Mouse (Mus musculus) gastrocnemius, postnatal 14 days (tissue): ENCODE results near the gene Rin3. TPM values are rescaled to one million over a fixed set of nuclear protein-coding genes. Genes with fewer than 3 reads are reported as not detected.
"Not testable (repeated sequence)": the region's sequence is repeated elsewhere in the genome, so short reads cannot be mapped to it uniquely, and the experiment has no call there.

Experiments used
- DNase-seq: peaks from one replicate; pipeline ENCODE4 v3.0.0; 2021; ENCODE audit warnings: mixed read lengths
- intact Hi-C: fragments of 180-260 bp; cut with DNase I; formaldehyde crosslinking; loops from one replicate; pipeline ENCODE4 v1.15.1; 2025; ENCODE audit warnings: low total_unique reads
- total RNA-seq, 2 experiments: library from RNA; stranded (reverse); gene quantifications; 2 replicates each; pipeline ENCODE4 v1.2.3; 2021

The Rin3 gene
- total RNA-seq, 2 experiments from 2014 or later: 11.0 to 13.0 TPM

DNA sequence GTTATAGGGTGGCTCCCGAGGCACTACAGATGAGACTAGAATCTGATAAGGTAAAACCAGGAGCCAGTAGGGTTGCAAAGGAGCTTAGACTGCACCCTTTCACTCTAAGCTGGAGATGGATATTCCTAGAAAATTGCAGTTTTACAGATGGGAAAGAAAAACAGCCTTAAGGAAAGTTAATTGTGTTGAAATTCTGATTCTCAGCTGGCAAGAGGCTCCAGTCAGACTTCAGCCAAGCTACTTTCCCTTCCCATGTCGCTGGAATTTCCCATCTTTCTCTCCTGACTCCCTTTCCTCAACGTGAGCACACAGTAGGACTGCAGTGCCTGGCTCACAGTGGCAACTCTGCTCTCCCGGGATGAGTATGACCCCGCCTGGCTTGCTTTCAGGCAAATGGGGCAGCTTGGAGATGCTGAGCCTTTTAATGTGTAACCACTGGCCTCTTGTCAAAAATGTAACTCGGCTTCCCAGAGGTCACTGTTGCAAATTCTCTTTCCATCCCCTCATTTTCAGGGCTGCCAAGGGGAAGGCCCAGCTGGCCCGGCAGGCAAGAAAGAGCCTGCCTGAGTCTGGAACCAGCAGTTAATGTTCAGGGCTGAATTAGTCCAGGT lies 6.9 kb upstream of the Rin3 start:
- intact Hi-C loops: no loop called here
- peak; percentile 71 for DNase-seq

DNA sequence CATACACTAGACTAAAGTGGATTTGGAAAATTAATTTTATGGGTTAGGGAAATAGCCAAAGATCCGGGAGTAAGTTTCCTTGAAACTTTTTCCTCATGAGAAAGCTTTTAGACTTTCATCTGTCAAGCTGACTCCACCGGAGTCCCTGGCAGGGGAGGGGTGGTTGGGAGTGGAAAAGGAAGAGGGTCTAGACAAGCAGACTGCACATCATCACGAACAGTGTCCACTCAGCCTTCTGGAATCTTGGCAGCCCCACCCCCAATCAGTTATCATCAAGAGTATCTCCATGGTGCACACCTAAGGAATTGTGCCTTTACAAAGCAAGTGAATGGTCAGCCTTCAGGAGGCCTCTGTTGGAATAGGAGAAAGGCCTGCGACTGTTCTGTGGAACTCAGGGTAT lies 2.6 kb upstream of the Rin3 start:
- intact Hi-C loops, DNase-seq: not testable (repeated sequence)

DNA sequence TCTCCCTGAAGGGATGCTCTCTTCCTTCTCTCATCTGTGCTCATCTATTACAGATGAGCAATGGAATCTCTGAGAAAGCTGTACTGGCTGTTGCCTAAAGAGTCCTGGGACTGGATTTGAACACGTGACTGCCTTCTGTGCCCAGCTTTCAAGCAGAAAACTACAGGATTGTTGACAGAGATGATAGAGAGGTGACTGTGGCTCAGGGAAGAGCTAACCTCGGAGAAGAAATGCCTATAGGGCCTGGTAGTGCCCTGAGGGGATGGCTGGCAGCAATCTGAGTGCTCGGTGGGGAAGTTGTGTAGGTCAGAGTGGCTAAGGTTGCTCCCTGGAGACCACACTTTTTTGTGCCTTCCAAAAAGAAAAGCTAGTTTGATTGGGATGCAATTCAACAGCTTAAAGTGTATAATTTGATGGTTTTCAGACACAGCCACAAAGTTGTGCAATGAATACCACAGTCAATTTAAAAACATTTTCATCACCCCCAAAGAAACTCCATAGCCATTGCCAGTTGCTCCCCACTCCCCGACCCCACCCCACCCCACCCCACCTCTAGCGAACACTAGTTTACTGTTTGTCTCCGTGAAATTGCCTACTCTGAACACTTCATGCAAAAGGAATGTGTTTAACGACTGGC lies 1.9 kb upstream of the Rin3 start:
- no peak for DNase-seq
- intact Hi-C loops: no loop called here

DNA sequence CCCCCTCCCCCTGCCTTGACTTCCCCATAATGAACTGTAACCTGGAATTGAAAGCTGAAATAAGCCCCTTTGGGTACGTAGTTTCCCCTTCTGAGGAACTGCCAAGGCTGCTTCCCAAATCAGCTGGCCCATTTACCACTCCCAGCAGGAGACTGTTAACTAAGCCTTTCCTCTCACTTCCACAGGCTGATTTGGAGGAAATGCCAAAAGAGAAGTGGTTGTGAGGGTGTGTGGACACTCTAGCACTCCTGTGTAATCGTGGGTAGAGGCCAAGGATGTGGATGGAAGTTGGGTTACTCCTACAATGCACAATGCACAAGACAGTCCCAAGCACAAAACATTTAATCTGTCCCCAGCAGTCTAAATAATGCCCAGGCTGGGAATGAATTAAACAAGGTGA lies 722 bp upstream of the Rin3 start:
- no peak for DNase-seq
- intact Hi-C loops: no loop called here

DNA sequence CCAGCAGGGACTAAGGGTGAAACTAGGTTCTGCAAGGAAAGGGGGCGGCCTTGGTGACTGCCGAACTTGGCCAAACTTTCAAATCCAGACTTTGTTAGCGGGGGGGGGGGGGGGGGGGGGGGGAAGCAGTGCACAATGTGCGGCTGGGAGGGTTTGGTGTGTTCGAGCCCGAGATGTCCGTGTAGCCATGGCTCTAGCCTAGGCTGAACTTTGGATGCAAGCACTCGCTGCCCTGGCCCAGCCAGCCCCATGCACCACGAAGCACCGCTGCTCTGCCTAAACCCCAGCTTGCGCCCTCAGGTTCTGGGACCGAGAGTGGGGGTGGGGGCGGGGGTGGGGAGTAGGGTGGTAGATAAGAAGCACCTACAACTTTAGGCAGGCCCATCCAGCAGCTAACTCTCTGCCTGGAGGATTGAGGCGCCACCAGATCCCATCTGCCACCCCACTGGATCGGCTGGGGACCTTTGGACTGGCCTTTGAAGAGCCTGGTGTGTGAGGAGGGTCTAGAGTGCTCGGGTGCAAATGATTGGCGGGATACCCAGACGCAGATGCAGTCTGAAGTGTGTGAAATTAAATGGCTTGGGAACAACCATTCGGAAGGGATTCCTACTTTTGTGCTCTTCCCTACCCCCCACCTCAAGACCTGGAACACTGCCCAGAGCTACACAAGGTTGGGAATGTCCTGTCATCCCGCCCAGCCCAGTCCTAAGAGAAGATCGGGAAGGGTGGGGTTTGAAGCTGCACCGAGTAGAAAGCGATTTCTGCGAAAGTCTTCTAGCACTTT lies 827 bp downstream of the Rin3 start:
- peak; percentile 67 for DNase-seq
- intact Hi-C loops: no loop called here

DNA sequence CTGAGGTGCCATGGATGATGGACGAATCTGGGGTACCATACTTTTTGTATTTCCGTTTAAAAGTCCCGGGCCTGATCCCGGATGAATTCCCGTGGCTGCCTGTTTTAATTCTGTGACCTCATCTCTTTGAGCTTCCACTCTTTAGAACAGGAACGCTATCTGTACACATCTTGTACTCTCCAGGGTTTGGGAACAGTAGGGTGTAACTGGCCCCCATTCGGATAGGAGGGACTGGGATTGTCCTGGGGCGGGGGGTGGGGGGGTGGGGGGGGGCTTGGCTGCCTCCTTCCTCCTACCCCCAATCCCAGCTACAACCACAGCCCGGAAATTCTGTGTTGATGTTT lies 1.4 kb downstream of the Rin3 start:
- intact Hi-C loops: no loop called here
- DNase-seq: no peak

DNA sequence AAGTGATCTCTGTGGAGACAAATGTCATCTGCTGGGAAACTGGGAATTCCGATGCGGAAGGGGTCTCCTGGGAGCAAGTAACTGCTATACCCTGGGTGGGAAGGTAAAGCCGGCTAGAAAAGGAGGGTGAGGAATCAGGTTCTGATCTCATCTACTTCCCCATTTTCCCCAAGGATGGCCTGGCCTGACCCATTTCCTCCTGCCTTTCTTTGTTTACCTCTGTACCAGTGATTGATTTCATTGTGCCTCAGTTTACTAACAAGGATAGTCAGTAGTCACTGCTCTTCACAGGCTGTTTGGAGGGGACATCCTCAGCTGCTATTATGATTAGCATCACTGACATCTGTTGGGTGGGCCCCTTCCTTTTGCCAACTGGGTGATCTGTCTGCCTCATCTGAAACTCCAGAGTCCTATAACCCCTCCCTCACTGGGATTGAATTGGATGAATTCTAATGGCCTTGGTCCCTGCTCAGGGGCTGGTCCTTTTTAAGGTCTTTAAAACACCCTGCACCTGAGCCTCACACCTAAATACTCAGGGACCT lies 1.8 kb downstream of the Rin3 start:
- intact Hi-C loops: no loop called here
- DNase-seq: no peak

DNA sequence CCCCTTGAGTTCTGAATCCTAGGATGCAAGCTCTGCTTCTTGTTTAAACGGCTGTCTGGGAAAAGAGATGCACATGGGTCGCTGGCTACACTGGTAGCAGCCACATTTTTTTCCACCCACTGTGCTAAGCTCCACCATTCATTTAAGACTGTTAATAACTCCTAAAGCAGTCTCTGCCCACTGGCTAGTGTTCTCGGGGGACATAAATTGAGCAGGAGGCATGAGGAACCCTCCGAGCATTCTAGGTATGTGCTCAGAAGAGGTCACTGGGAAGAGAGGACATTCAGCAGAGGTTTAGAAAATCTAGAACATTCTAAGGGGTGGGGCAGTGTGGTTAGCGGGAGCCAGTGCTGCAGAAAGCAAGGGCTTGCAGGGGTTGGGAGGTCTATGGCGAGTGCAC lies 2.5 kb downstream of the Rin3 start:
- no peak for DNase-seq
- intact Hi-C loops: no loop called here

DNA sequence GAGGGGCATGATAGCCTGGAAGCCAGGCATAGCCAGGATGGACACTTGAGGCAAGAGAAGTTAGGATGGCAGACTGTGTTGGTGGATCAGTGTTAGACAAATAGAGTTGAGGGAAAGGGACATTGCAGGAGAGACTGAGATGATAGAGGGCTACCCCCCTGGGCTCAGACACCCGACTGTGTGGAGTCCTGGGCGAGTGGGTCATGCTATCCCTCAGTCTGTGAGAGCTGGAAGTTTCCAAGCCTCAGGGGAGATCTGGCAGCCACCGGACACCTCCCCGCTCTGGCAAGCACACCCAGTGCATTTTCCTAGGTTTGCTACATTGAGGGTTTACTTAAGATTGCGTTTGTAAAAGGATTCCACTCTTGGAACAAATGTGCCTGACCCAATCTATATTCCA lies 2.9 kb downstream of the Rin3 start:
- DNase-seq: no peak
- intact Hi-C loops: no loop called here

DNA sequence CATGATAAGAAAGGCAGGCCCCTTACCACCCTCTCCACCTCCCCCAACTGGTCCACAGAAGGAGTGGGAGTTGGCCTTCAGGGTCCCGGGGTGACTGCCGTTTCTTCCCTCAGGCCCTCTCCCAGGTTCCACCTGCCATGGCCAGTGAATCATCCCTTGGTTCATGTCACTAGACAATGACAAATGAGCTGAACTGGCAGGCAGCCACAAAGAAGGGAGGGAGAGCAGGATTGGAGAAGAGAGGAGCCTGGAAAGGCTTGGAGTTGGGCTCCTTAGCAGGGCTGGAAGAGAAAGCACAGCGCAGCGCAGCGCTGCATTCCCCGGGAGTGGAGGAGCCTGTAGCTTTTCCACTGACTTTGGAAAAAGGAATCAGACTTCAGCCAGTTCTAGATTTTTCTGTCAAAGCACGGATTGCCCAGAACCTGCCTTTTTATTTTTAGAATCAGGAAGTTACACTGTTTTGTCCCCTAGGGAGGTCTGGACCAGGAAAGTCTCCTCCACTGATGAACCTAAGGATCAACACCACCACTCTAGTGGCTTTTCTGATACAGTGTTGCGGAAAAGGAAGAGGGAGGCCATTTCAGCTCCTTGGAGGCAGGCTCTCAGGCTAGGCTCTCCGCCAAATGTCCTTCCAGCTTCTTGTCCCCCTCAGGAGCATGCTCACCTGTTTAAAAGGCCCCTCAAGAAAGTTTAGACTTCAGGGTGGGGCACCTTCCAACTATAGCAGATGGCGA lies 4.0 kb downstream of the Rin3 start:
- intact Hi-C loops: no loop called here
- peak; percentile 78 for DNase-seq

DNA sequence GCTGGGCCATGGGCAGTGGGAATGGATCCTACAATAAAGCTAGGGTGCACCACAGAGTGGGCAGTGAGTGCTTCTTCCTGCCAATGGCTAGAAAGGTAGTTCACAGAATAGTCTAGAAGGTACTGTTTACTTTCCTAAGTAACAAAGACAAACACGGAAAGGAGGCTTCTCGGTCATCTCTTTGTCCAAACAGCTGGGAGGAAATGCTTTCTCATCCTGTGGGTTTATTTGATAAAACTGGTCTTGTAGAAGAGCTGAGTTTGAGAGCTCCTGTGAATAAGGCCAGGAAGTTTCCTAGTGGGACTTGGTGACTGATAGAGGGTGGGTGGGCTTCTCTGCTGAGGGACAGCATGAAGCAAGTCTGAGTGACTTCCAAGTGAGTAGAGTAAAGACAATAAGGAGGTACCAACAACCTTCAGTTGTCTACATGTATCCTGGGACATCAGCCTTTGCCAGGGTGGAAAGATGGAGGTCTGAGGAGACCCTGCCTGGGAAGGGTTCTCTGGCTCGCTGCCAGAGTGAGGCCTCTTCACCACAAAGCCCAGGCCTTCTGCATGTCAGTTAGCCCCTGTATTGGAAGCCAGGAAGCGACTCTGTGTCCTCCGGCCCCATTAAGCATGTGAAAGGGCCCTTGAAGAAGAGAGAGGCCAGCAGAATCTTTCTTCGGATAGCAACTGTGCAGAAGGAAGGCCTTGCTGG lies 5.2 kb downstream of the Rin3 start:
- no peak for DNase-seq
- intact Hi-C loops: no loop called here

DNA sequence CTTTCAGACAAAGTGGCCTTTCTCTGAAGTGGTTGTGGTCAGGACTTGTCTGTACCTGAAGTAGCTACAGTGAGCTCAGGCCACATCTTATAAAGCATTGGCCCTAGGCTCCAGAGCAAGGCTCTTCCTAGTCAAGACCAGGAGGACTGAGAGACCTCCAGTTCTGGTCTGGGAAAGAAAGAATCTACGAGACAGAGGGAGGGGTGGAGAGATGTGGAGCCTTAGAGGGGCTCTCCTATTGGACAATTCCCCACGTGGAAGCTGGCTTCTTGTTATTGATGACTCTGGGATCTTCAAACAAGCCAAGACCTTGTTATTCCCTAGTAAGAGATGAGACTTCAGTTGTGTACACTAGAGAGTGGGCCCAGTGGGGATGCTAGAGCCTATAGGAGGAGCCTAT lies 6.0 kb downstream of the Rin3 start:
- intact Hi-C loops: no loop called here
- no peak for DNase-seq

DNA sequence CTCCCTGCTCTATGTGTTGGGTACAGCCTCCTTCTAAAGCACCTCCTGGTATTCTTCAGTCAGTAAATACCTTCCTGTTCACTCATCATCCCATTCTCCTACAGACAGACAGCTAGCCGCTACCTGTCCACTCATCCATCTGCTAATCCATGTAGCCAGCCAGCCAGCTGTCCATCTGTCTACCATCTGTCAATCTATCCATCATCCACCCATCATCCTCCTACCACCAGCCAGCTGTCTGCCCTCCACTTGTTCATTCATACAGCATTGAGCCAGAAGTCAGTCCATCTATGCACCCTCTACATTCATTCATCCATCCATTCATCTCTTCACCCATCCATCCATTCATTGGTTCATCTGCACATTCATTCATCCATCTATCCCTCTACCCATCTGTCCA lies 6.7 kb downstream of the Rin3 start:
- intact Hi-C loops: no loop called here
- no peak for DNase-seq

DNA sequence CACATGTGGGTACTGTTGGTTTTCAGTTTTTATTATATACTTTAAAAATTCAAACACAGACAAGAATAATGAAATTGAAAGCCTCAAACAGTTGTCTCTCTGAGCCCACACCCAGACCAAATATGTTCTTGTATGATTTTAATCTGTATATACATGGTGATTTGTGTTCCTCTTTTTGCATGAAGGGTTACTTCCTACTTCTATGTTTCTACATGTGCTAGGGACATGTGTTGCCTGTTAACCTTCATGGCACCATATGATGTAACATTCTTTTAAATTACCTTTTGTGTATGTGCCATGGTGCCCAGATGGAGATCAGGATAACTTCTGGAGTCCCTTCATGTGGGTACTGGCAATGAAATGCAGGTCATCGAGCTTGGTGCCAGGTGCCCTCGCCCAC lies 7.8 kb downstream of the Rin3 start:
- no peak for DNase-seq
- intact Hi-C loops: no loop called here

DNA sequence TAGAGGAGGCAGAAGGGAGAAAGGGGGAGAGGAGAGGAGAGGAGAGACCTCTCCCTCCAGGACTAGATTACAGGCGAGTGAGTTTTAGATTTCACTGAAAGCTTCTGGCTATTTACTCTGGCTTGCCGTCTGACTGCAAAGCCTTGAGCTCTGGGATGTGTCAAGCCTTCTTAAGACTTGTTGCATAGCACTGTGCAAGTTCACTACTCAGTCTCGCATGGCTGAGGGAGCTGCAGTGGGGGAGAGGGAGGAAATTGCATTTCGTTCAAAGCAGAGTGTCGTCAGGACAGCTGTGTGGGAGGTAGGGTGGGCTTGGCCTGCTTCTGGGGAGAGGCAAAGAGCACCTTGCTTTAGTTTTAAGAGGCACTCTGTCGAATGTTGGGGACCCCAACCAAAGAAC lies 8.8 kb downstream of the Rin3 start:
- DNase-seq: no peak
- intact Hi-C loops: no loop called here

DNA sequence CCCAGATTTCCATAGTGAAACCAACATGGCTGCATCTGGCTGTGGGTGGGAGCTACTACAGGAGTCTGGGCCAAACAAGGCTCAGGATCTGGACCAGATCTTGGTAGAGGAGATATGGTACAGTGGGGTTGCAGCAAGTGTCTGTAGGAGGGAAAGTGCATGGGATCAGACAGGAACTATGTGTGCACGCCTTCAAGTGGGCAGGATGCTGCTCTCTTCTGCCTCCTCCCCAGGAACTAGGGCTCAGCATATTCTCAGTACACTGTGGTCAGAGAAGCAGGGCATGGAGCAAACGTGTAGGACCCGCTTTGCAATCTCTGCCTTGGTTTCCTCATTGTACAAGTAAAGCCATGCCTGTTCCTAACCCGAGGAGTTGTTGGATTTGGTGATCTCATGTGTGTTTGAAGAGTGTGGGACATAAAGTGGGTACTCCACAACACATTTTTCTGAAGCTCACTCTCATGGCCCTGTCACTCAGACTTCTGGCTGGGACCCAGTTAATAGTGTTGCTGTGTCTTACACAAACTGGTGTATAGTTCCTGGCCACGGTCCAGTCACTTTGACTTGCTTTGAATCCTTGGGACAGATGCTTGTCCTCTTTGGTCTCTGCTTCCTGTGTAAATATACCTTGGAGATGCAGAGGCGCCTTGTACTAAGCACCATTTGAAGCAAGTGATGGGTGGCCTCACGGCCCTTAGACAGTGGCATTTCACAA lies 9.8 kb downstream of the Rin3 start:
- intact Hi-C loops: no loop called here
- DNase-seq: no peak

DNA sequence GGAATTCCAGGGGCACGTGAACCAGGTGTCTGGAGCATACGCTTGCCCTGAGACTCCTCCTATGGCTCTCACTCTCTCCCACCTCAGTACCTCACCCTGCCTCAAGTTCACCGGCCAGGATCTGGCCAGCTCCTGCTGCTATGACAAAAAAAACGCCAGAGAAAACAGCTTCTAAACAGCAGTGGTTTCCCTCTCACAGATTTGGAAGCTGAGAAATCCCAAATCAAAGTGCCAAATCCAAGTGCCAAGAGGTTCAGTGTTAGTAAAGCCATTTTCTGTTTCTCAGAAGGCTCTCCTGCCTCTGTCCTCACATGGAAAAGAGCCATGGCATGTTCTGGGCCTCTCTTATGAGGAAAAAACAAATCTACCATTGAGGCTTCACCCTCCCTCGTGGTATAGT lies 11.8 kb downstream of the Rin3 start:
- no peak for DNase-seq
- intact Hi-C loops: no loop called here

DNA sequence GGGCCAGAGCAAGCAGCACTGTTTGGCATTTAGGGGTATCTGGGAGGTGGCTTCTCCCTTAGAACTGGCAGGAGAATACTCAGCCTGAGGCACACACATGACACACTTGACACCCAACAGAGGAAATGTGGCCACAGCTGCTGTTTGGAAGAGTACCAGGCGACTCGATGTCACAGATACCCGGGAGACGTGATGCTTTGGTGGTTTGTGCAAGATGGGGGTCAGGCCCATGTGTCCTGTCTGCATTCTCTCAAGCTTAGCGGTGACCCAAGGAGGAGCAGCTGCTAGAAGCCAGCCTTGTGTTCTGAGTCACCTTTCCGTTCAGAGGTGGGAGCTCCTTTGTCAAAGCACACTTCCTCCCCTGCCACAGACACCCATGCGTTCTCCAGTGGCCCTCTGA lies 12.4 kb downstream of the Rin3 start:
- DNase-seq: no peak
- intact Hi-C loops: no loop called here

DNA sequence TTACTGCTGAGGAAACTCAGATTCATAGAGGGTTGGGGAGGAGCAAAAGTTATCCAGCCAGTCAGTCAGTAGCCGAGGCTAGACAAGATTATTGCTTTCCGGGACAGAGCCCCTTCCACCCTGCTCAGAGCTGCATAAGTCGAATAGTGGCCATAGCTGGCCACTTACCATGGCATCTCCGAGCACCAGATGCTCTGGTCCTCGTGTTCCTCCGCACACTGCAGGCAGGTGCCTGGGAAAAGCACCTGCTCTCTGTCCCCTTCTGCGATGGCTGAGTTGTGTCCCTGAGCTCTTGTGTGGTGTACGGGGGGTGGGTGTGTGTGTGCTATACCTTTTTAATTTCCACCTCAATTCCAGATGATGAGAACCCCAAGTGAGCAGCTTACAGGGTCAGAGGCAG lies 12.8 kb downstream of the Rin3 start:
- no peak for DNase-seq
- intact Hi-C loops: no loop called here
